Mouse (Mus musculus) bone marrow, adult 2 months (tissue): Measurements from ENCODE around the gene Rab3a.

Experiments
- CTCF ChIP-seq: fragments of 200-500 bp; IDR thresholded peaks from 2 replicates; pipeline ENCODE4 v1.5.1; 2011; ENCODE audit warnings: low read length, control low read depth; ENCODE audit not compliant: control insufficient read depth, insufficient read depth
- POLR2A ChIP-seq: fragments of 200-500 bp; IDR thresholded peaks from 2 replicates; pipeline ENCODE4 v1.6.1; 2011; ENCODE audit warnings: low read depth, mild to moderate bottlenecking, control low read depth, low read length, borderline replicate concordance; ENCODE audit not compliant: control insufficient read depth

GRCm38 (mm10) chr8:70801156-70801555, 46.7 kb downstream of the Rab3a start:
- no peak for TF ChIP-seq POLR2A
- no peak for TF ChIP-seq CTCF
